11 mouse cellular contexts compared by ENCODE assay signal in the genomic region with DNA sequence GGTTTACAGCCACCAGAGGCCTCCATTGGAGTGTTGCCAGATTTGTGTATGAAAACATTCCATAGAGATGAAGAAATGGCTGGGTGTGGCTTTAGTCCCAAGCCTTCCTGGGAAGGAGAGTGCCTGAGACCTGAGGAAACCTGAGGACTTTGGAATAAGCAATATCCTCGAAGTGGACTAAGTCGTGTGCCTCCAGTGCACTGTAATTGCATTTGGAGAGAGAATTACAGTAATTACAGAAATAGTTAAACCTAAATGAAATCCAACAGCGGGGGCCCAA. TPM values are rescaled to one million over a fixed set of nuclear protein-coding genes. Genes with fewer than 3 reads are reported as not detected.
A peak's percentile ranks its signal among the peaks of the same experiment; 100 is the strongest.
DNase-seq lines count a peak whose midpoint lies in the region; ATAC-seq lines count a peak whose summit lies in the region.
"Had no signal": no experiment of that assay in that cellular context is flagged by ENCODE, and none has a peak within 500 bp of the region (broad histone marks: within the 10 kb centered on the region; RNA-seq: fewer than 3 reads in every experiment).

No protein-coding gene starts in this region.

- no peaks in the 10 kb centered on the region for H3K27me3 ChIP-seq in heart, embryonic 14.5 days (ENCODE audit: control insufficient read depth, insufficient read depth, low read length)
- H3K27me3 ChIP-seq in intestine, embryonic 15.5 days (replicated peaks) = no peaks in the 10 kb centered on the region
- H3K27me3 ChIP-seq: embryonic facial prominence, embryonic 12.5 days; limb, embryonic 12.5 days; neural tube, embryonic 12.5 days had no signal

- 70% methylated on average over 3 of the region's 3 CpGs for WGBS in heart, embryonic 14.5 days
- 53% methylated on average over 3 of the region's 3 CpGs for WGBS in intestine, embryonic 15.5 days

- peak overlapping the region; percentile 96 for H3K9ac ChIP-seq in heart, embryonic 14.5 days (ENCODE audit: low read length)
- no peak overlapping the region for H3K9ac ChIP-seq in intestine, embryonic 15.5 days
- H3K9ac ChIP-seq: embryonic facial prominence, embryonic 12.5 days; limb, embryonic 12.5 days; neural tube, embryonic 12.5 days had no signal

- peak overlapping the region; percentile 89 to 98 for H3K27ac ChIP-seq in heart, embryonic 14.5 days (replicated peaks in 1 of 2; ENCODE audit: control insufficient read depth in 1 of 2, insufficient read depth in 1 of 2, low read depth in 2 of 2, low read length in 2 of 2)
- H3K27ac ChIP-seq in intestine, embryonic 15.5 days = peak overlapping the region; percentile 78
- H3K27ac ChIP-seq: embryonic facial prominence, embryonic 12.5 days; limb, embryonic 12.5 days; neural tube, embryonic 12.5 days had no signal

- no peaks in the 10 kb centered on the region for H3K9me3 ChIP-seq in heart, embryonic 14.5 days (ENCODE audit: control insufficient read depth, low read length)
- H3K9me3 ChIP-seq in intestine, embryonic 15.5 days = no peaks in the 10 kb centered on the region
- H3K9me3 ChIP-seq: embryonic facial prominence, embryonic 12.5 days; limb, embryonic 12.5 days; neural tube, embryonic 12.5 days had no signal

- H3K4me2 ChIP-seq in heart, embryonic 14.5 days (ENCODE audit: low read length) = peak overlapping the region; percentile 87
- H3K4me2 ChIP-seq in intestine, embryonic 15.5 days (replicated peaks) = peak overlapping the region; percentile 91
- H3K4me2 ChIP-seq: embryonic facial prominence, embryonic 12.5 days; neural tube, embryonic 12.5 days had no signal

- no peak for ATAC-seq in heart, embryonic 14.5 days (ENCODE audit: insufficient number of reproducible peaks, insufficient read depth, low FRiP score, low read depth)
- ATAC-seq in intestine, embryonic 15.5 days = peak; percentile 50

- H3K4me3 ChIP-seq in heart, embryonic 14.5 days (ENCODE audit: control insufficient read depth in 1 of 2, insufficient read depth in 1 of 2, low read depth in 1 of 2, low read length in 2 of 2) = no peak overlapping the region
- no peak overlapping the region for H3K4me3 ChIP-seq in intestine, embryonic 15.5 days (replicated peaks)
- H3K4me3 ChIP-seq: embryonic facial prominence, embryonic 12.5 days; limb, embryonic 12.5 days; neural tube, embryonic 12.5 days had no signal

- H3K36me3 ChIP-seq in heart, embryonic 14.5 days (ENCODE audit: control insufficient read depth, insufficient read depth, low read length) = peaks cover 7% of the 10 kb centered on the region
- no peaks in the 10 kb centered on the region for H3K36me3 ChIP-seq in intestine, embryonic 15.5 days

- no peak for DNase-seq in heart, adult 8-10 months (ENCODE audit: low spot score)
- DNase-seq in R1 (ENCODE audit: low read depth, low spot score) = peak; percentile 48
- peak; percentile 62 for DNase-seq in lung, postnatal 36 days
- DNase-seq in left cerebral cortex, postnatal 36 days (ENCODE audit: low spot score in 2 of 2) = no peak
- DNase-seq in right cerebral cortex, postnatal 4 days = no peak
- DNase-seq: cerebellum, adult 11 months had no signal

- peaks cover 20 to 25% of the 10 kb centered on the region in 2 experiments for H3K4me1 ChIP-seq in heart, embryonic 14.5 days (ENCODE audit: control insufficient read depth in 2 of 2, insufficient read depth in 2 of 2, low read length in 2 of 2)
- H3K4me1 ChIP-seq in intestine, embryonic 15.5 days (replicated peaks) = peaks cover 24% of the 10 kb centered on the region

- intact Hi-C loops in left cerebral cortex, postnatal 36 days (cut with DNase I) = no loop called here

RNA-seq across cellular contexts. Expression of a gene that starts 2.1 kb away (rescaled TPM):
- 121 and 123 TPM in 2 replicates for polyA plus RNA-seq in heart, embryonic 14.5 days (2014; fragmentation: Nextera tagmentation; extraction: Ambion mirVana)
- 10 to 100 TPM; 62.1 to 66.1 (median 64.4) TPM for total RNA-seq in heart, adult 8-10 months (2022)
- 173 and 204 TPM in 2 replicates for polyA plus RNA-seq in intestine, embryonic 15.5 days (2015; fragmentation: Nextera tagmentation; extraction: Ambion mirVana)
- total RNA-seq in left cerebral cortex, postnatal 36 days (2021) = 100 to 1,000 TPM; 140 to 151 TPM

RNA-seq across cellular contexts. Expression of a gene that starts 2.8 kb away (rescaled TPM):
- polyA plus RNA-seq in heart, embryonic 14.5 days (2014; fragmentation: Nextera tagmentation; extraction: Ambion mirVana) = 4.2 TPM in 2 replicates
- 10 to 100 TPM; 12.6 to 15.1 (median 13.4) TPM for total RNA-seq in heart, adult 8-10 months (2022)
- 2.5 and 3.8 TPM in 2 replicates for polyA plus RNA-seq in intestine, embryonic 15.5 days (2015; fragmentation: Nextera tagmentation; extraction: Ambion mirVana)
- total RNA-seq in left cerebral cortex, postnatal 36 days (2021) = 1 to 10 TPM; 9.2 to 9.4 TPM

RNA-seq across cellular contexts. Expression of a gene that starts 48.8 kb away (rescaled TPM):
- polyA plus RNA-seq in heart, embryonic 14.5 days (2014; fragmentation: Nextera tagmentation; extraction: Ambion mirVana) = 0.18 and 0.26 TPM in 2 replicates
- not detected for total RNA-seq in heart, adult 8-10 months (2022)
- 0.08 TPM in 1 of 2 replicates, not detected in the other for polyA plus RNA-seq in intestine, embryonic 15.5 days (2015; fragmentation: Nextera tagmentation; extraction: Ambion mirVana)
- total RNA-seq in left cerebral cortex, postnatal 36 days (2021) = under 1 TPM in 1 of 2 experiments, not detected in 1; 0.10 TPM
- polyA plus RNA-seq: embryonic facial prominence, embryonic 12.5 days; neural tube, embryonic 12.5 days had no signal

RNA-seq across cellular contexts. Expression of a gene that starts 56.7 kb away (rescaled TPM):
- 30.9 and 32.8 TPM in 2 replicates for polyA plus RNA-seq in heart, embryonic 14.5 days (2014; fragmentation: Nextera tagmentation; extraction: Ambion mirVana)
- total RNA-seq in heart, adult 8-10 months (2022) = 10 to 100 TPM; 20.0 to 23.2 (median 20.6) TPM
- 46.3 and 48.0 TPM in 2 replicates for polyA plus RNA-seq in intestine, embryonic 15.5 days (2015; fragmentation: Nextera tagmentation; extraction: Ambion mirVana)
- total RNA-seq in left cerebral cortex, postnatal 36 days (2021) = 10 to 100 TPM; 39.4 to 40.7 TPM

Comparison
In these comparisons a context has a peak if more than half of its experiments do, and no peak if none do; other contexts are left out.
1. DNase-seq: peak in R1 (single experiment) and lung, postnatal 36 days (single experiment); none in heart, adult 8-10 months (single experiment), left cerebral cortex, postnatal 36 days (0 of 2) and right cerebral cortex, postnatal 4 days (single experiment).